Mouse (Mus musculus) frontal cortex, postnatal 14 days (tissue): Measurements from ENCODE around the gene Arxes1.
A peak's percentile ranks its signal among the peaks of the same experiment; 100 is the strongest.
"Not testable (repeated sequence)": the region's sequence is repeated elsewhere in the genome, so short reads cannot be mapped to it uniquely, and the experiment has no call there.

Experiments
- DNase-seq, 2 experiments: peaks; one replicate each; pipeline ENCODE4 v3.0.0; 2022; ENCODE audit warnings: low spot score in 2 of 2

Arxes1 gene

DNA sequence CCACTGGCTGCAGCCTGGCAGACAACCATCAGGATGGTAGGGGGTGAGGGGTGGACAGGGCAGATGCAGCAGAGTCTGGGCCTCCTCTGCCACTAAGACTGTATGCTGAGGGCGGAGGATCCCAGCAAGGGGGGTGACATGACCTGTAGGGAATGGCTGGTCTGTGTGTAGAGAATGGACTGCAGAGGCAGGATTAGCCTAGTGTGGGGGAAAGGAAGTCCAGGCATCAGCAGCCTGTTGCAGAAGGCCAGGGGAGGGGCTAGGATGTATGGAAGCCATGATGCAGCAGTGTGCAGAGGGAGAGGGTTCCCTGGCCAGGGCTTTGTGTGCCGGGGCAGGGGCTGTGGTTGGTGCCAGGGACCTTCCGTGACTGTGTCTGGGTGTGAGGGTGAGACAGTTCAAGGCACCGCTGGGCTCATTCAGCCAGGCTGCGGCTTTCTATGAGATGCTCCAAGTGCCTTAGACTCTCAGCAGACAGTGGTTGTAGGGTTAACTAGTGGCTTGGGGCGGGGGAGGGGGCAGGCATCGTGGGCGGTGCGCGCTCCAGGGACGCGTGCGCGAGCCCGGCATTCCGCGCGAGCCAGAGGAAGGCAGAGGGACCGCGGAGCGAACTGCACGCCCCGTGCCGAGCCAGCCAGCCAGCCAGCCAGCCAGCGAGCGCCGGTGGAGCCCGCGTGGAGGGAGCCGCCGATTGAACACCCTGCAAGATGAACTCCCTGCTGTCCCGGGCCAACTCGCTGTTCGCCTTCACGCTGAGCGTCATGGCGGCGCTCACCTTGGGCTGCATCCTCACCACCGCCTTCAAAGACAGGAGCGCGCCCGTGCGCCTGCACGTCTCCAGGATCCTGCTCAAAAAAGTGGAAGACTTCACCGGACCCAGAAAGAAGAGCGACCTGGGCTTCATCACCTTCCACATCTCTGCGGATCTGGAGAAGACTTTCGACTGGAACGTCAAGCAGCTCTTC is at the start of gene Arxes1:
TSS of gene Arxes1 (plus strand) at position 569 of the 965 bp plus-strand sequence.
- DNase-seq = peak; percentile 6 to 14

GRCm38 (mm10) chrX:135984539-135985260 is 48.5 kb upstream of the Arxes1 start:
- DNase-seq = no peak

DNA sequence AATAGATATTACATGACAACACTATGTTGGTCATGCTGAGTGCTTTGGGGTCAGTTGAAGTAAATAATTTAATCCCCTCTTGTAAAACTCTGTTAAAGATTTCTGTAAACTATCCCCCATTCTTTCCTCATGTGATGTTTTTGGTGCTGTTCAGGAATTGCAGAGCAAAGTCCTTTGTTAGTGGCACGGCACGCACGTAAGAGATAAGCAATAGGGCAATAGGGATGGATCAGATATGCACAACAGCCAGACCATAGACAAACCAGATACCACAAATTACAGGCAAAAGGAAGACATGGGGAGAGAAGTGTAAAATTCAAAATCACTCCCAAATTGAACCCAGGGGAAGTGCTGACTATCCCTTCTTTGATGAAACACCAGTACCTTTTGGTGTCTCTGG is 46.9 kb upstream of the Arxes1 start:
- no peak for DNase-seq

- no peak for DNase-seq
Observed at GRCm38 (mm10) chrX:135990661-135991060, 42.5 kb upstream of the Arxes1 start.

- not testable (repeated sequence) for DNase-seq
Observed at GRCm38 (mm10) chrX:135993192-135993594, 40.0 kb upstream of the Arxes1 start.

- DNase-seq = not testable (repeated sequence)
Observed at GRCm38 (mm10) chrX:135993664-135994119, 39.5 kb upstream of the Arxes1 start, which contains the start of gene Arxes2. Gene Arxes2, plus strand, starts transcription at chrX:135993824.

DNA sequence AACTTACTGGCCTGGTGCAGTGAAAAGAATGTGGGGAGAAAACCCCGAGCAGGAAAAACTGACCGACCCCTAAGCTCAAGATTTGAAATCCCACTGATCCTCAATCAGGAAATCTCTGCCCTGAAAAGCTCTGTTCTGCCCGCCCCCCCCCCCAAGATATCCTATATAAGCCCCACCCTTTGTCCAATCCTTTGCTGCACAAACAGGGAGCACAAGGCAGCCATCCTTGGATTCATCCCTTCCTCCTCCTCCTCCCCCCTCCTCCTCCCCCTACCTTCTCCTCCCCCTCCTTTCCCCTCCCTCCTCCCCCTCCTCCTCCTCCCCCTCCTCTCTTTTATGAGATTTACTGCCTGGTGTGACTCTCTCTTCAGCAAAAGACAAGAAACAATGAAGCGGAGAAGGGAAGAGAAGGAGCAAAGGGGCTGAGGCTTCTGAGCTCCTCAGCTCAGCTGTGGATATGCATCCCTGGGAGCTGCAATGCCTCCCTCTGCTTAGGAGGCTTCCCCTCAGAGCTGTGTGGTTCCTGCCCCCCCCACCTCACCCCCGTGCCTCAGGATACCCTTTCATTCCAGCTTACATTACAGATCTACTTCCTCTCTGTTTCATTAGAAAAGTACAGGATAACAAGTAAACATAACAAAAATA is 25.8 kb upstream of the Arxes1 start:
- no peak for DNase-seq

DNA sequence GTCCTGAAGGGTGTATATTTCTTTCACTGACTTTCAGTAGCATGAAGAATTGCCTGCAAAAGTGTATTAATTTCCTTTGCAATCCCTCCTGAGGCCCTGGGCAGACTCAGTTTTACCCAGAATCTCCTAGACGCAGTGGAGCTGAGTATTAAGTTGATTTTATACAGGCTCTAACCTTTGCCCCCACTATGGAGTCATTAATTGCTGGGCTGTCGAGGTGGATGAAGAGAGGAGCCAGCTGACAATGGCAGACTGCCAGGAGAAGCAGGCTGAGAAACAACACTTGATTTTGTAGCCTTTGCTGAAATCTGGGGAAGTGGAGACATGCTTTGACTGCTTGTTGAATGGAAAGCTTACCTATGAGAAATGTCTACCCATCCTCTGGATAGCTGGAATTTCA is 18.8 kb upstream of the Arxes1 start:
- DNase-seq = no peak

- no peak for DNase-seq
Observed at GRCm38 (mm10) chrX:136030331-136030730, 2.8 kb upstream of the Arxes1 start.

- no peak for DNase-seq
Observed at GRCm38 (mm10) chrX:136043726-136044125, 10.6 kb downstream of the Arxes1 start.

- peak in 1 of 2 experiments; percentile 55 for DNase-seq
Observed at GRCm38 (mm10) chrX:136047528-136047927, 14.4 kb downstream of the Arxes1 start.

- no peak for DNase-seq
Observed at GRCm38 (mm10) chrX:136051219-136051618, 18.1 kb downstream of the Arxes1 start.

GRCm38 (mm10) chrX:136060698-136061097 is 27.5 kb downstream of the Arxes1 start:
- DNase-seq = no peak

- not testable (repeated sequence) for DNase-seq
Observed at GRCm38 (mm10) chrX:136067201-136067991, 34.2 kb downstream of the Arxes1 start.

- DNase-seq = peak; percentile 3 to 33
Observed at GRCm38 (mm10) chrX:136068020-136068419, 34.9 kb downstream of the Arxes1 start, which contains the start of gene Bex2. Gene Bex2, minus strand, starts transcription at chrX:136068236.
